Mouse (Mus musculus): ENCODE results near the gene Ccdc30.

Ccdc30 gene

DNA sequence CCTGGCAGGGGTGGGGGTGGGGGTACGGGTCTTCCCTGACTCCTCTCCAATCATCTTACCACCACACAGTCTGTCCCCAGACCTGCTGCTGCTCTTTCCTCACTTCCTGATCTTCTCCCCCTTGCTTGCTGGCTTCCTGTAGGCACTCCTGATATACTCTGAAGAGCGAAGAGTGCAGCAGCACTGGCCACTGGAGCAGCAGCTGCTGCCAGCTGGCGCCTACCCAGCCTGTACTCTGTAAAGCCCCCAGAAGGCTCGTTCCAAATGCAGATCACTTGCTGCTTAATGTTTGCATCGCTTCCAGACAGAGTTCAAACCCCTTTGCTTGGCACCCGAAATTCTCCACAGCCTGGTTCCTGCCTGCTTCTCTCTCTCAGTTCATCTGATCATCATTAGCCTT lies 2.5 kb downstream of the Ccdc30 start:
- peak; percentile 51 to 55 for DNase-seq

DNA sequence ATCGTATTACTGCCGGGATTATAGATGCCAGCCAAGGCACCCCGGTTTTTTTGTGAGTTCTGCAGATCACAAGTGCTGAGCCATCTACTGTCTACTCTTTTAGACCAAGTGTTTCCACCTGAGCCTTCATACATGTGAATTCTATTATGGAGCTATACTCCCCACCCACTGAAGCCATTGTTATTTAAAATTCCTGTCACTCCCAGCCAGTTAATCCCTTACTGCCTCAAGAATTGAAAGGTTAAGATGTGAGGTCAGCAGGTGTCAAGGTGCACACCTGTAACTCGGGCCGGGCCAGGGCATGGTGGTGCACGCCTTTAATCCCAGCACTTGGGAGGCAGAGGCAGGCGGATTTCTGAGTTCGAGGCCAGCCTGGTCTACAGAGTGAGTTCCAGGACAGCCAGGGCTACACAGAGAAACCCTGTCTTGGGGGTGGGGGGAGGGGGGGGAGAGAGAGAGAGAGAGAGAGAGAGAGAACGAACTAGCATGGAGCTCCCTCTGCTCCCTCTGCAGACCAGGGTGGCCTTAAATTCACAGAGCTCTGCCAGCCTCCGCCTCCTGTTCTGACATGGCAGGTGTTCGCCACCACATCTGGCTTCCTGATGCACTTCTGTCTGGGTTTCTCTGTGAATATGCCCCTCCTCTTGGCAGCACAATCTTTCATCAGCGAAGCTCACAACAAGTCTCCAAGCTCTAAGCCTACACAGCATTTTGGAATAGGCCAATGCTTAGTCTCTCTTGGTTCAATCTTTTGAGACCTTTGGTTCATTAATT lies 3.3 kb downstream of the Ccdc30 start:
- no peak for DNase-seq

DNA sequence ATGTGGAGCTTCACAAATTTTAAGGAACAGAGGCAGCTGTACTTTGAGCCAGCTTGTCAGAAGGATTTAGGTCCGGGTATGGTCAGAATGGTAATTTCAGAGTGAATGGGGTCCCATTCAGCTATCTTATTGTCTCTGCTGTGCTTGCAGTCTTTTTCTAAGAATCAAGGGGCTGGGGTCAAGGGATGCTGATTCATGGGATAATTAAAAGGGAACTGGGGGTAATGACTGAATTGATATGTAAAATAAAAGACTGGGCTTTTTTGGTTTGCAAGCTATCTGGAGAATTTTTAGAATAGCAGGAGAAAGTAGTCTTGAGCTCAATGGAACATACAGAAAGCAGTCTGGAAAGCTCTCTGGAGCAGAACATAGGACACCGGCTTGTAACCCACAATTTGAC lies 11.9 kb downstream of the Ccdc30 start:
- DNase-seq = no peak

DNA sequence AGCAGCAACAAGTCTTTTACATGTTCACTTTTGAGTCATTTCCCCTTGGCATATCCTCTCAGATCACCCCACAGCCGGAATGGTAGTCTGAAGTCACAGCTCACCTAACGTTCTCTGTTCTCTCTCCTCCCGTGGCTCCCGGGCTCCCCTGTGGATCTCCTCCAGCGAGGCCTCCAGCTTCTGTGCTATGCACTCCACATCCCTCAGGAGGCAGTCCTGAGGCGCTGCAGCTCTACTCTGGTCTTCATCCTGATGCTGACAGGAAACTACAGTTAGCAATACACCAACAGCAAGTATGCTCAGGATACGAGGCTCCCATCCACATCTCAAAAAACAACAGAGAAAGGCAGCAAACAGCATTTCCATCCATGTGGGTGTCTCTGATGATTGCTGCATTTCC lies 14.4 kb downstream of the Ccdc30 start:
- DNase-seq = no peak

DNA sequence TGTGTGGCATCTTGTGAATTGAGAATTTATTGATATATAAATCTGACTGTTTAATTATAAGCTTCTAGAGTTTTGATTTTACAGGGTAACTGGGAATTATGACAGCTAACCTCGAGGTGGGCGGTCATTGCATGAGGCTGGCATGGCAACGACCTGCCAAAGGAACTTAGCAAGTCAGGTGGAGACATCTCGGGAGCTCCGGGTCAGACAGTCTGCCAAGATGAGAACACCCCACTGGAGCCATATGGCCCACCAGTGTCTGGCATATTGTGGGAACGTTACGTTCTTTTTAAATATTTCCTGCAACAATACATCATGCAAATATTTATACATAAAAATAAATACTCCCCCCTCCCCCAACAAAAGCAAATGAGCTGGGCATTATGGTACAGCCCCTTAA lies 16.6 kb downstream of the Ccdc30 start:
- DNase-seq = no peak

DNA sequence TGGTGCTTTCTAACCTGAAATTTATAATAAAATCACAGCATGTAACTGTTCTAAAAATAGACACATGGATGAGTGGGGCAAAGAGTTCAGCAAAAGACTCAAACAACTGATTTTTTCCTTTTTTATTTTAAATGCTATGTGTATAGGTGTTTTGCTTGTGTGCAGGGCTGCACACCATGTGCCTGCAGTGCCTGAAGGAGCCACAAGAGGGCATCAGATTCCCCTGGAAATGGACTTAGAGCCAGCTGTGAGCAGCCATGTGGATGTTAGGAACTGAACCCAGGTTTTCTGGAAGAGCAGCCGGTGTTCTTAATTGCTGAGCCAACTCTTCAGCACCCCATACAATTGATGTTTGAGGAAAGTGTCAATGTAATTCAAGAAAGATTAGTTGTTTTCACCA lies 25.0 kb downstream of the Ccdc30 start:
- DNase-seq = peak; percentile 47

DNA sequence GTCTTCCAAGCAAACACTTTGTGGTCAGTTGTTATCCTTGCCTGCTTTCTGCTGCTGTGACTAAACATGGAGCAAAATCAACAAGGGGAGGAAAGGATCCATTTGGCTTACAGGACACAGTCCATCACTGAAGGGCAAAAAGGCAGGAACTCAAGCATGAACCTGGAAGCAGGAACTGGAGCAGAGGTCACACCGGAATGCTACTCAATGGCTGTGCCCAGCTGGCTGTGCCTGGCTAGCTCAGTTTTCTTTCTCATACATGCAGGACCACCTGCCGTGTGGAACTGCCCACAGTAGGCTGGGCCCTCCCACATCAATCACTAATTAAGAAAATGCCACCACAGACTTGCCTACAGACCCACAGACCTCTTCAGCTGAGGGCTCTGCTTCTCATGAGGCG lies 26.1 kb downstream of the Ccdc30 start:
- DNase-seq = peak; percentile 43 to 68

DNA sequence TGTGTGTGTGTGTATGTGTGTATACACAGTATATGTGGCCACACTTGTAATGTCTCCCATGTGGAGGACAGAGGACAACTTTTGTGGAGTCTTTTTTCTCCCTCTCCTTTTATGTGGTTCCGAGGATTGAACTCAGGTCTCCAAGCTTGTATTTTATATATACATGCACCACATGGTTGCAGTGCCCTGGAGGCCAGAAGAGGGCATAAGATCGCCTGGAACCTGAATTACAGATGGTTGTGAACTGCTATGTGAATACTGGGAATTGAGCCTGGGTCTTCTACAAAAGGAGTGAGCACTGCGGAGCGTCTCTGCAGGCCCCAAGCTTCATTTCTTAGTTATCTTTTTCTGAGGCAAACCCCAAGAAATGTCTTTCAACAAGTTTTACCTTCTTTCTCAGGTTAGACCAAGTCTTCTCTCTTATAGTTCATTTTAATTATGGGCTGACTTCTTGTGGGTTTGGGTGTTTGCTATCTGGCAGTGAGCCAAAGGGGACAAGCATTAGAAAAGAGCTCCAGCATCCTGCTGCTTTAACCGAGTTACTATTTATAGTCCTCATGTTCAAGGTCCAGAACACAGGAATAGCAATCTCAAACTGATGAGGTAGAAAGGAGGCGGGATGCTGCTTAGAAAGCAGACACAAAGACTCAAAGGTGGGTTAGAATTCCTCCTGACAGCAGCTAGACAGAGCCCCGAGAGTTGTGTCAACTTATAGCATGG lies 33.7 kb downstream of the Ccdc30 start:
- peak in 1 of 2 experiments; percentile 11 for DNase-seq

DNA sequence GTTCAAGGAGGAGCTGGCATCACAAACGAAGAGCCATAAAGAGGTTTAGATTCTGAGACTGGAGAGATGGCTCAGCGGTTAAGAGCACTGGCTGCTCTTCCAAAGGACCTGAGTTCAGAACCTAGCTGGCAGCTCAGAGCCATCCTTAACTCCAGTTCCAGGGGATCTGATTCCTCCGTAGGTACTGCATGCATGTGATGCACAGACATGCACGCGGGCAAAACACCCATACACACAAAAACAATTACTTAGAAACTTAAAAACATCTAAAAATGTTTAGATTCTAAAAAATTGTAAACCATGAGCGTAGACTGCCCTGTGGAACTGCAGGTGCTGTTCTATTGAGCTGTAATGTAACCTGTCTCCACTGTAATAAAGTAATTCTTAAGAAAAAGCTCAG lies 45.9 kb downstream of the Ccdc30 start:
- no peak for DNase-seq

DNA sequence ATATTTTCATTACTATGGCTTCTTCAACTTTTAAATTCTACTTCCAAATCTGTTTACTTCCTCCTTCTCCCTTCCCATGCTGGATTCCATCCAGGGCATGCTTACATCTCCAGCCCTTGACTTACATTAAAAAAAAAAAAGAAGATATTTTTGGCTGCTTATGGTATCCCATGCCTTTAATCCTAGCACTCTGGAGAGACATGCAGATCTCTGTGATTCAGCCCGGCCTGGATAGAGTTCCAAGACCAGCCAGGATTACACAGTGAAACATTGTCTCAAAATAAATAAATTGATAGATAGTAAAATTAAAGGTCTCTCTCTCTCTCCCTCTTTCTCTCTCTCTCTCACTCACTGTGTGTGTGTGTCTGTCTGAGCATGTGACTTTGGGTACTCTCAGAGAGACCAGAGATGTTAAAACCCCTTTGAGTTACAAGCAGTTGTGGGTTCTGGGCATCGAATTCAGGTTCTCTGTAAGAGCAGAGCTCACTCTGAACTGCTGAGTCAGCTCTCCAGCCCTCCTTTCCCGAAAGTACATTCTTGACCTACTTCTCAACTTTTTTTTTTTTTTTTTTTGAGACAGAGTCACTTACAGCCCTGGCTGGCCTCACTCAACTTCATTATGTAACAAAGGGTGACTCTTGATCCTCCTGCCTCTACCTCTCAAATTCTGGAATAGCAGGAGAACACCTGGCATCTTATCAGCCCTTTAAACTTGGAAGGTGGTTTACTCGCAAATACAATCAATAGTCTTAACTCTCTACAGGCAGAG lies 48.4 kb downstream of the Ccdc30 start:
- no peak for DNase-seq

DNA sequence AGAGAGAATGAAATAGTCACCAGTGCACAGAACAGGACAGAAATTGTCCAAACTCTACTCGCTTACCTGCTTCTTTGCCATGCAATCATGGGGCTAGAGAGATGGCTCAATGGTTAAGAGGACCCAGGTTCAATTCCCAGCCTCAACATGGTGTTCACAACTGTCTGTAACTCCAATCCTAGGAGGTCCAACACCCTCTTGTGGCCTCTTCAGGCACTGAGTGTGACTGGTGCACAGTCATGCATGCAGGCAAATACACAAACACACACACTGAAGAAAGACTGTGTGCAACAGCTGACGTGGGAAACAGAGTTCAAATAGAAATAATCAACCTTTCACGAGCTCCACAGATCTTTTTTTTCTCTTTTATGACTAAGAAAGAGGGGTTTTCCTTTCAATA lies 53.1 kb downstream of the Ccdc30 start:
- no peak for DNase-seq

DNA sequence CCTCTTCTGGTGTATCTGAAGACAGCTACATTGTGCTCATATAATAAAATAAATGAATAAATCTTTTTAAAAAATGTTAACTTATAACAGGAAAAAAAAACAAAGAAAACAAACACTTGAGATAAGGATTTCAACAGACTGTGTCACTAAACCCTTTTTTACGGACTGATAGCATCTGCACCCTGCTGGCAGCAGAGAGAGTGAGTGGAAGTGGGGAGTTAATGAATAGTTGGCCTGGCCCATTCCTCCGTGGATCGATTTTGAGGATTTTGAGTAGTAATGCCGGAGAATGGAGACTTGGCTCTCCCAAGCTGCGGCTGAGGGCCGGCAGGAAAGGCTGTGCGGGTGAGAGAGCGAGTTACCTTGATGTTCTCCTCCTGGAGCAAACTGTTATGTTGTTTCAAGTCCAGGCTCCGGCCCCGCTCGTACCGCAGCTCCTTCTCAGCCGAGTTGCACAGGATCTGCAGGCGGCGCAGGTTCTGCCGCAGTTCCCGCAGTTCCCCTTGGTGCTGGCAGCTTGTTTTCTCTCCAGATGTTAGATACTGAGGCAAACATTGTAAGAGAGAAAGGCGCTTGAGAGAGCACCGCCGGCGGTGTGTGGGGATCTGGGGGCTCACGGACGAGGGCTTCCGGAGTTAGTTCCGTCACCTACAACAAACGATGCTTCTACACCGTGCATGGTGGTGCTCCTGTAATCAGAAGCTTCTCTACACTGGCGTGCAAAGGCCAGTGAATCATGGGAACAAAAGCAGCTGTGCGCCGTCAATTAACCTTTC lies 55.9 kb downstream of the Ccdc30 start:
- peak; percentile 21 to 49 for DNase-seq

DNA sequence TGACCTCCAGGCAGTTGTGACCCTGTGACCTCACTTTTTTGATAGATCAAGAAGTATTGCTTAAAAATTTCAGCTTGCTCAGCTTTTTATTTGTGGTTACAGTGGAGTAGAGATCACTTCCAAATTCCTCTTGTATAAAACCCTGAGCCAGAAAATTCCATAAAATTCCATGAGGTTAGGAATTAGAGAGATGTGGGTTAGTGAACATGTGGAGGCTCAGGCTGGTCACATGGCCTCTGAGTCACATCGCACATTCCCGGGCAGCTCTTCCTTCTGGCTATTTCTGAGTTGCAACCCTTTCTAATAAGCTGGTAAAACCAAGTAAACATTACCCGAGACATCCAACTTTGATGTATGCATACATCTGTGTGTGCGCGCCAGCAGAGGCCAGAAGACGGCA lies 69.8 kb downstream of the Ccdc30 start:
- no peak for DNase-seq

DNA sequence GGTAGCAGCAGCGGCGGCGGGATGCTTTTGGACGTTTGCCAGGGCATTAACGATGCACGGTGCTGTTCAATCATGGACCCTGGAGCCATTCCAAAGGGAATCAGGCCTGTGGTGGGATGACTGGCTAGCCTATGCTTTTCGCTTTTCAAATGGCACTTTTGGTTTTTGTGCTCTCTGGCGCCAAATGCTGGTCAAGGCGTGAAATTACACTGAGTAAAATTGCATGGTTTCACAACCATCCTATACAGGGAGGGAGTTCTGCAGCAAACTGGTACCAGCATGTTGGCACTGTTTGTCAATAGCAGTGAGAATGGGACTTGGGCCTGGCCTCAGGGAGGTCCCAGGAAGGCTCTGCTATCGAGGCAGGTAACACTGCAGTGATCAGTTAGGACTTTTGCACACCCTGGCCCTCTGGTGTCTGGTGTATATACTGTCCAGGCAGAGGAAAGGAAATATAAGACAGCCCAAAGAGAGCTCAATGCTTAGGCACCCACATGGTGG lies 76.4 kb downstream of the Ccdc30 start:
- peak; percentile 55 to 66 for DNase-seq

DNA sequence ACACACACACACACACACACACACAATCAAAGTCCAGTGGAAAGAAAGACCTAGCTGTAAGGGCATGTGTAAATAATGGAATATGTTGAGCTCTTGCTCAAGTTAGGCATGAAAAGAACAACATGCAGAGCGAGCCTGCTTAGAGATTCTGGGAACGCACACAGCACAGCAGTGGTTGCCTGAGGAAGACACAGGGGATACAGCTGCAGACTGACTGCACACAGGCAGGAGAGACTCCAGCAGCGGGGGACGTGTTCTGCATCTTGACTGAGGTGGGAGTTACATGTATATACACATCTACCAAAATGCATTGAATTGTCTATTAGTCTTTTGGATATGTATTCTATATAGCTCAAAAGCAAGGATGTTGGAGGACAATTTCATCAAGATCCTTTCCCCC lies 76.9 kb downstream of the Ccdc30 start:
- DNase-seq = peak; percentile 4 to 6

DNA sequence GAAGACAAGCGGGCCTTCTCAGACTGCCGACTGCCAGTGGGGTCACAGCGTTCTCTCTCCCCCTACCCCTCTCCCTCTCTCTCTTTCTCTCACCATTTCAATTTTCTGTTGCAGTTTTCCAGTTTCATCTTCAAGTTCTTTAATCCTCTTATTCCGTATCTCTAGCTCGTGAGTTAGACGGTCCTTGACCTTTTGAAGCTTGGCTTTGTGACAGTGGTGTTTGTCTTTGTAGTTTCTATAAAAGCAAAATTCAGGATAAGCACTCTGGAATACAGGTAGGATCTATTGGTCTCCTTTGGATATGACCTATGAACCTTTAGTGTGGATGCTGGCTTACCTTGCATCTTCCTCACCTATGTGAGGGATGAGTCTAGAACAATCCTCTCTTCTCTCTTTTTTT lies 81.8 kb downstream of the Ccdc30 start:
- DNase-seq = no peak

DNA sequence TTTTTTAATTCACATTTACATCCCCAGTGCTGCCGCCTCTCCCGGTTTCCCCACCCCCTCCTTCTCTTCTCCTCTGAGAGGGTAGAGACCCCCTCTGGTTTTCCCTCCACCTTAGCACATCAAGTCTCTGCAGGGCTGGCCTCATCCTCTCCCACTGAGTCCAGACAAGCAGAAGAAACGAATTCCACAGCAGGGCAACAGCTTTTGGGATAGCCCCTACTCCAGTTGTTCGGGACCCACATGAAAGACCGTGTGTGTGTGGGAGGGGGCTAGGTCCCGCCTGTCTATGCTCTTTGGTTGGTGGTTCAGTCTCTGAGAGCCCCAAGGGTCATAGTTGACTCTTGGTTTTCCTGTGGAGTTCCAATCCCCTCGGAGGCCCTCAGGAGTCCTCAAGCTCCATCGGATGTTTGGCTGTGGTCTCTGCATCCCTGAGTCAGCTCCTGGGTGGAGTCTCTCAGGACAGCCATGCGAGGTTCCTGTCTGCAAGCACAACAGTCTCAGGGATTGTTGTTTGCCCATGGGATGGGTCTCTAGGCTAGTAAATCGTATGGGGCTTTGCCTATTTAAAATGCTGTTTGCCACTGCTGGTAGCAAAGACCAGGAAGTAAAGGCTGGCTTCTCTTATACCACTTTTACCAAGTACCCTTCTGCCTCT lies 94.3 kb downstream of the Ccdc30 start:
- peak; percentile 13 to 32 for DNase-seq

DNA sequence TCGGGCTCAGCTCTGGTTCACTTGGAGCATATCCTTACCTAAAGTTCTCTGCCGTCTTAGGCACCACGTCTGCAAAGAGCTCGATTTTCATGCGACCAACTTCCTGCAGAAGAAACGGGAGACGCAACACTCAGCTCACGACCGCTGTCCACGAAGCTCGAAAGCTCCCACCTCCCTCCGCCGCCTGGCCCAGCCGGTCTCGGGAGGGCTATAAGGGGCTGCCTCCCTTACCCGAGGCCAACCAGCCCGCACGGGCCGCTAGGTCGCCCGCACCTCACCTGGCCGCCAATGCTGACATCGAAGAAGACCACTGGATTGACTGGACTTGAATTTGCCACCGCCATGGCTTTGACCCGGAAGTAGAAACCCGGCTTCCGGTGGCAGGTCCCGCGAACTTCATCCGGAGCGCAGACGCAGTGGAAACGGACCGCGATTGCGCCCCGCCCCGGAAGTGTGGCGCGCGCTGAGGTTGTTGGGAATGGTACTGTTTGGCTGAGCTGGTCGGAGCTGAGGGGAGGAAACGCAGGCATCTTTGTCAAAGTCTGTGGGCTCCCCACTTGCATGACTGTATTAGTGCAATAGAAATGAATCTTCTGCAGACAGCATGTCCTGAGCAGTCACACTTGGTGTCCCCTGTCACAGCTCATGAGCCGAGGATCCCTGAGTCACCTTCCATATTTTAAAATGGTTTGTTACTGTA lies 95.0 kb downstream of the Ccdc30 start, which contains the start of gene Ppih:
TSS of gene Ppih (minus strand) at position 416 of the 700 bp plus-strand sequence.
- peak; percentile 97 to 98 for DNase-seq

DNA sequence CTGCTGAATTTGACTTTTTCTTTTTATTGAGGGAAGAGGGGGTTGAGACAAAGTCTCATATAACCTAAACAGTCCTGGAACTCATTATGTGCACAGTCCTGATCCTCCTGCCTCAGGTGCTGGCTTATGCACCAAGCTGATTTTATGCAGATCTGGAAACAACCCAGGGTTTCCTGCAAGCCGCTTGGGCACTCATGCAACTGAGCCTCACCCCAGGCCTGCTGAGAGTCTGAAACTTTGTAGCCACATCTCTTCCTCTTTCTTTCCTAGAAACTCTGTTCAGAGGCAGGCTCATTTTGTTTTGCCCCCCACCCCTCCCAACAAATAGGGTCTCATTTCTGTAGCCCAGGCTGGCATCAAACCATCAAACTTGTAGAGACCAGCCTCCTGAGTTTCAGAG lies 101.6 kb downstream of the Ccdc30 start:
- DNase-seq = no peak

DNA sequence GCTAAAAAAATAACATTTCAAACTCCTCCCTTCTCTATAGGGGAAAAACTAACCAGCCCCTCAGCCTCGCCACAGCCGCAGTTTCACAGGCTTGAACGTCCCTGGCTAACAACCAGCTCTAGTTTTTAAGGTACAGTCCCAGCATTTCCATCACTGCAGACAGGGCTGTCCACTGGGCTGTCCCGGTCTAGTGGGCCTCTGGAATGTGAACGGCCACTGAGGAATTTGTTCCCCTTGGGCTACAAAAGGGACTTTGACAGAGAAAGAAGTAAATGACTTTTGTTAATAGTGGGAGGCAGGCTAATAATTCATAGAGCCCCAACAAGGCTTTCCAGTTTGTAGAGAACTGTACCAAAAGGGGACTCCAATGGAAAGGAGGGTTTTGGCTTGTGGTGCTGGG lies 109.9 kb downstream of the Ccdc30 start:
- DNase-seq = peak; percentile 55 to 71

DNA sequence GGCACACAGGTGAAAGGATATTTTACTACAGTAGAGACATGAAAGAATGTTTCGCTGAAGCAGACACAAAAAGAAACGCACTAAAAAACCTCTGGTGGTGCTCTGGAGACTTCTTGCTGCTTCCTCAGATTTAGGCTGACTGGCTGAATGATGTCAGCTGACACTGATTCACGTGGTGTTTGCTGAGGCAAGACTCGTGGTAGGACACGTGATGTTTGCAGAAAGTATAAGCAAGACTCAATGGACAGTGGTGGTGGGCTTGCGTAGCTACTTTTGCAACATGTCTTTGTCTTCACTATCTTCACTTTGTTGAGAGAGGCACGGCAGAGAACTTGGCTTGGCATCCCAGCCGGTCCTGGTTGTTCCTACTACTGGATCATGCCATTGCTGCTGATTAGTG lies 112.0 kb downstream of the Ccdc30 start:
- DNase-seq = no peak
